Comparison of ENCODE assay signal across 33 mouse cellular contexts in genomic region chr19:59631541-59631940, GRCm38 (mm10).
DNase-seq lines count a peak whose midpoint lies in the region; ATAC-seq and TF ChIP-seq lines count a peak whose summit lies in the region.
"Had no signal": no experiment of that assay in that cellular context is flagged by ENCODE, and none has a peak within 500 bp of the region (broad histone marks: within the 10 kb centered on the region; RNA-seq: fewer than 3 reads in every experiment).

No protein-coding gene starts in this region.

- no peaks in the 10 kb centered on the region for H3K36me3 ChIP-seq in kidney, adult 2 months (ENCODE audit: control insufficient read depth, insufficient read depth, low read length)
- H3K36me3 ChIP-seq in kidney, embryonic 16.5 days (ENCODE audit: insufficient read depth, low read length): no peaks in the 10 kb centered on the region
- H3K36me3 ChIP-seq in thymus, adult 2 months (ENCODE audit: control insufficient read depth, insufficient read depth, low read length): no peaks in the 10 kb centered on the region
- H3K36me3 ChIP-seq: embryonic facial prominence, embryonic 15.5 days; forebrain, embryonic 12.5 days; hindbrain, embryonic 13.5 days; limb, embryonic 10.5 days; limb, embryonic 15.5 days; liver, embryonic 15.5 days had no signal

- no peaks in the 10 kb centered on the region for H3K9me3 ChIP-seq in kidney, embryonic 16.5 days (ENCODE audit: low read length)
- H3K9me3 ChIP-seq: embryonic facial prominence, embryonic 15.5 days; forebrain, embryonic 12.5 days; hindbrain, embryonic 13.5 days; limb, embryonic 10.5 days; limb, embryonic 15.5 days; liver, embryonic 15.5 days; megakaryocyte, embryonic 14.5 days had no signal

- no peak for TF ChIP-seq CTCF in kidney, adult 2 months (conservative IDR thresholded peaks at IDR 0.05; ENCODE audit: insufficient read depth, insufficient read length, low read depth, low read length)
- TF ChIP-seq CTCF in thymus, adult 2 months (IDR thresholded peaks at IDR 0.05; ENCODE audit: borderline replicate concordance, control insufficient read depth, extremely low read depth, insufficient read depth, low read length, poor library complexity): no peak

- intact Hi-C loops in heart, postnatal 36 days (cut with DNase I): no loop called here

- H3K4me1 ChIP-seq in kidney, adult 2 months (ENCODE audit: control insufficient read depth, insufficient read depth, low read length): peaks cover 26% of the 10 kb centered on the region; the same call in 1 of the 2 replicates
- peaks cover 45% of the 10 kb centered on the region for H3K4me1 ChIP-seq in kidney, embryonic 16.5 days (ENCODE audit: insufficient read depth, low read length)
- H3K4me1 ChIP-seq in thymus, adult 2 months (replicated peaks; ENCODE audit: control insufficient read depth, insufficient read depth, low read length): peaks cover 3% of the 10 kb centered on the region; the same call in 1 of the 2 replicates
- H3K4me1 ChIP-seq: embryonic facial prominence, embryonic 15.5 days; liver, embryonic 15.5 days; megakaryocyte, embryonic 14.5 days had no signal

- no peak overlapping the region for H3K4me3 ChIP-seq in kidney, adult 2 months (ENCODE audit: insufficient read depth, low read depth, low read length)
- no peak overlapping the region for H3K4me3 ChIP-seq in kidney, embryonic 16.5 days (ENCODE audit: low read length)
- no peak overlapping the region for H3K4me3 ChIP-seq in thymus, adult 2 months (ENCODE audit: control insufficient read depth, insufficient read depth, low read length)
- H3K4me3 ChIP-seq: embryonic facial prominence, embryonic 15.5 days; forebrain, embryonic 12.5 days; hindbrain, embryonic 13.5 days; limb, embryonic 10.5 days; limb, embryonic 15.5 days; liver, embryonic 15.5 days; megakaryocyte, embryonic 14.5 days had no signal

- no peak for TF ChIP-seq POLR2A in kidney, adult 2 months (IDR thresholded peaks at IDR 0.05; ENCODE audit: low read depth, low read length)
- TF ChIP-seq POLR2A in thymus, adult 2 months (IDR thresholded peaks at IDR 0.05; ENCODE audit: control insufficient read depth, extremely low read depth, insufficient read depth, low read length, poor library complexity): no peak

- no peak for ATAC-seq in kidney, embryonic 16.5 days (ENCODE audit: low FRiP score, low TSS enrichment)
- ATAC-seq: activated CD4-positive, CD25-positive, alpha-beta regulatory T cell, adult 4 months; intestine, postnatal 0 days; midbrain, embryonic 16.5 days had no signal

- peak overlapping the region; percentile 73 for H3K27ac ChIP-seq in kidney, adult 2 months (ENCODE audit: insufficient read depth, low read depth, low read length)
- peak overlapping the region; percentile 76 for H3K27ac ChIP-seq in kidney, embryonic 16.5 days (ENCODE audit: low read length)
- no peak overlapping the region for H3K27ac ChIP-seq in thymus, adult 2 months (ENCODE audit: control insufficient read depth, insufficient read depth, low read length)
- H3K27ac ChIP-seq: embryonic facial prominence, embryonic 15.5 days; forebrain, embryonic 12.5 days; hindbrain, embryonic 13.5 days; limb, embryonic 10.5 days; limb, embryonic 15.5 days; liver, embryonic 15.5 days; stomach, postnatal 0 days had no signal

- peak; percentile 19 for DNase-seq in heart, adult 11 months
- no peak for DNase-seq in heart, adult 18-20 months
- DNase-seq in kidney, adult 2 months: peak; percentile 66
- peak; percentile 42 to 46 for DNase-seq in kidney, postnatal 36 days
- no peak for DNase-seq in lung, postnatal 10 days
- no peak for DNase-seq in thymus, adult 2 months
- DNase-seq in heart, postnatal 36 days: no peak
- DNase-seq: adrenal gland, adult 2 months; adrenal gland, postnatal 36 days; cerebellum, adult 18-20 months; cerebellum, postnatal 10 days; gastrocnemius, postnatal 14 days; heart, postnatal 4 days; layer of hippocampus, postnatal 36 days; lung, embryonic 14.5 days; lung, postnatal 4 days; right cerebral cortex, postnatal 4 days; thymus, adult 18-20 months; thymus, postnatal 36 days had no signal

- WGBS in kidney, adult 2 months: 59% methylated on average over 1 of the region's 1 CpGs
- 77% methylated on average over 1 of the region's 1 CpGs for WGBS in kidney, embryonic 16.5 days
- WGBS in thymus, adult 2 months: 92% methylated on average over 1 of the region's 1 CpGs

- H3K4me2 ChIP-seq in kidney, embryonic 16.5 days (replicated peaks; ENCODE audit: low read depth, low read length): 0 out of 2 replicates have a peak overlapping the region, but pooled peaks have one; percentile 8
- H3K4me2 ChIP-seq: embryonic facial prominence, embryonic 15.5 days; forebrain, embryonic 12.5 days; heart, embryonic 11.5 days; hindbrain, embryonic 13.5 days; limb, embryonic 15.5 days; liver, embryonic 15.5 days; lung, embryonic 14.5 days had no signal

- no peak overlapping the region for H3K9ac ChIP-seq in kidney, embryonic 16.5 days (replicated peaks; ENCODE audit: low read length)
- H3K9ac ChIP-seq: embryonic facial prominence, embryonic 15.5 days; forebrain, embryonic 12.5 days; hindbrain, embryonic 13.5 days; limb, embryonic 15.5 days; liver, embryonic 15.5 days; lung, embryonic 14.5 days had no signal

- no peaks in the 10 kb centered on the region for H3K27me3 ChIP-seq in kidney, adult 2 months (replicated peaks; ENCODE audit: control insufficient read depth, insufficient read depth, low read length)
- no peaks in the 10 kb centered on the region for H3K27me3 ChIP-seq in kidney, embryonic 16.5 days (ENCODE audit: insufficient read depth, low read length)
- no peaks in the 10 kb centered on the region for H3K27me3 ChIP-seq in thymus, adult 2 months (ENCODE audit: control insufficient read depth, insufficient read depth, low read length)
- H3K27me3 ChIP-seq: CH12.LX; embryonic facial prominence, embryonic 15.5 days; hindbrain, embryonic 13.5 days; limb, embryonic 15.5 days; liver, embryonic 15.5 days; megakaryocyte, embryonic 14.5 days had no signal

Comparison
In these comparisons a context has a peak if more than half of its experiments do, and no peak if none do; other contexts are left out.
1. DNase-seq: peak in heart, adult 11 months (single experiment), kidney, adult 2 months (single experiment) and kidney, postnatal 36 days (2 of 2); none in heart, adult 18-20 months (0 of 2), lung, postnatal 10 days (single experiment), thymus, adult 2 months (single experiment) and heart, postnatal 36 days (0 of 2).